Mouse (Mus musculus): Measurements from ENCODE around the gene Selenoh.

- no peak for TF ChIP-seq POLR2A (IDR thresholded peaks at IDR 0.05; ENCODE audit: low read depth, low read length)
- TF ChIP-seq MAZ (IDR thresholded peaks at IDR 0.05; ENCODE audit: low read depth, low read length): no peak
- no peak for TF ChIP-seq EP300 (IDR thresholded peaks at IDR 0.05; ENCODE audit: low read length)
- no peak for TF ChIP-seq RCOR1 (conservative IDR thresholded peaks at IDR 0.05; ENCODE audit: low read depth, low read length)
- TF ChIP-seq MYC (IDR thresholded peaks at IDR 0.05; ENCODE audit: low read depth, low read length): no peak
- TF ChIP-seq JUND (conservative IDR thresholded peaks at IDR 0.05; ENCODE audit: low read depth, low read length): no peak
- TF ChIP-seq CTCF (conservative IDR thresholded peaks at IDR 0.05 in 1 of 2, IDR thresholded peaks at IDR 0.05 in 1 of 2; ENCODE audit: low read depth in 2 of 2, low read length in 2 of 2): no peak
- TF ChIP-seq USF1 (IDR thresholded peaks at IDR 0.05; ENCODE audit: low read depth, low read length): no peak
- no peak for TF ChIP-seq GABPA (IDR thresholded peaks at IDR 0.05; ENCODE audit: insufficient replicate concordance, low read depth, low read length)
- no peak for TF ChIP-seq MAX (IDR thresholded peaks at IDR 0.05; ENCODE audit: low read length)
- no peak for TF ChIP-seq MEF2A (IDR thresholded peaks at IDR 0.05; ENCODE audit: borderline replicate concordance, low read depth, low read length)
- TF ChIP-seq ZNF384 (IDR thresholded peaks at IDR 0.05; ENCODE audit: low read depth, low read length): no peak
- no peak for TF ChIP-seq ZMIZ1 (IDR thresholded peaks at IDR 0.05; ENCODE audit: low read depth, low read length)
These were observed 47.0 kb downstream of the Selenoh start for GRCm38 (mm10) chr2:84623428-84624119.

Measured in CH12.LX (cell line).